ENCODE assay signal across 8 mouse cellular contexts in genomic region chr4:63021034-63021700, GRCm38 (mm10). TPM values are rescaled to one million over a fixed set of nuclear protein-coding genes. Genes with fewer than 3 reads are reported as not detected.
A peak's percentile ranks its signal among the peaks of the same experiment; 100 is the strongest.
DNase-seq lines count a peak whose midpoint lies in the region; ATAC-seq lines count a peak whose summit lies in the region.
"Had no signal": no experiment of that assay in that cellular context is flagged by ENCODE, and none has a peak within 500 bp of the region (broad histone marks: within the 10 kb centered on the region; RNA-seq: fewer than 3 reads in every experiment).

No protein-coding gene starts in this region.

- no peak overlapping the region for H3K4me3 ChIP-seq in liver, embryonic 16.5 days (ENCODE audit: low read depth, low read length)
- H3K4me3 ChIP-seq in embryonic facial prominence, embryonic 15.5 days (replicated peaks): no peak overlapping the region
- no peak overlapping the region for H3K4me3 ChIP-seq in heart, embryonic 16.5 days (ENCODE audit: low read length)
- no peak overlapping the region for H3K4me3 ChIP-seq in forebrain, embryonic 15.5 days

- H3K9ac ChIP-seq in liver, embryonic 16.5 days (ENCODE audit: low read depth, low read length): no peak overlapping the region
- no peak overlapping the region for H3K9ac ChIP-seq in embryonic facial prominence, embryonic 15.5 days
- no peak overlapping the region for H3K9ac ChIP-seq in heart, embryonic 16.5 days (ENCODE audit: low read length)
- H3K9ac ChIP-seq in forebrain, embryonic 15.5 days (replicated peaks): no peak overlapping the region

- H3K4me2 ChIP-seq in liver, embryonic 16.5 days (ENCODE audit: low read depth, low read length): no peak overlapping the region
- no peak overlapping the region for H3K4me2 ChIP-seq in embryonic facial prominence, embryonic 15.5 days (replicated peaks)
- no peak overlapping the region for H3K4me2 ChIP-seq in heart, embryonic 16.5 days (ENCODE audit: low read depth, low read length)
- no peak overlapping the region for H3K4me2 ChIP-seq in forebrain, embryonic 15.5 days (replicated peaks)

- H3K4me1 ChIP-seq in liver, embryonic 16.5 days (ENCODE audit: control insufficient read depth, low read depth, low read length): peaks cover 2% of the 10 kb centered on the region; the same call in 1 of the 2 replicates
- peaks cover 22% of the 10 kb centered on the region for H3K4me1 ChIP-seq in embryonic facial prominence, embryonic 15.5 days
- peaks cover 5% of the 10 kb centered on the region; the same call in 1 of the 2 replicates for H3K4me1 ChIP-seq in heart, embryonic 16.5 days (ENCODE audit: control insufficient read depth, insufficient read depth, low read length)
- no peaks in the 10 kb centered on the region for H3K4me1 ChIP-seq in forebrain, embryonic 15.5 days

- no peaks in the 10 kb centered on the region for H3K9me3 ChIP-seq in liver, embryonic 16.5 days (replicated peaks; ENCODE audit: control insufficient read depth, low read length)
- H3K9me3 ChIP-seq in embryonic facial prominence, embryonic 15.5 days (replicated peaks): no peaks in the 10 kb centered on the region
- no peaks in the 10 kb centered on the region; the same call in 1 of the 2 replicates for H3K9me3 ChIP-seq in heart, embryonic 16.5 days (replicated peaks; ENCODE audit: control insufficient read depth, low read length)
- H3K9me3 ChIP-seq in forebrain, embryonic 15.5 days: no peaks in the 10 kb centered on the region

- ATAC-seq in liver, embryonic 16.5 days (ENCODE audit: low read depth): peak; percentile 16; the same call in 1 of the 2 replicates
- ATAC-seq in embryonic facial prominence, embryonic 15.5 days (ENCODE audit: insufficient number of reproducible peaks, low FRiP score, low TSS enrichment, low read depth): no peak
- peak; percentile 69; the same call in 1 of the 2 replicates for ATAC-seq in heart, embryonic 16.5 days (replicated peaks; ENCODE audit: extremely low read depth, insufficient read depth, low FRiP score)
- ATAC-seq in forebrain, embryonic 15.5 days (replicated peaks): no peak

- no peaks in the 10 kb centered on the region for H3K36me3 ChIP-seq in liver, embryonic 16.5 days (ENCODE audit: control insufficient read depth, insufficient read depth)
- no peaks in the 10 kb centered on the region for H3K36me3 ChIP-seq in embryonic facial prominence, embryonic 15.5 days
- H3K36me3 ChIP-seq in heart, embryonic 16.5 days (ENCODE audit: control insufficient read depth, insufficient read depth): no peaks in the 10 kb centered on the region
- H3K36me3 ChIP-seq in forebrain, embryonic 15.5 days: no peaks in the 10 kb centered on the region

- no peaks in the 10 kb centered on the region for H3K27me3 ChIP-seq in liver, embryonic 16.5 days (ENCODE audit: control insufficient read depth, insufficient read depth, low read depth, low read length)
- H3K27me3 ChIP-seq in embryonic facial prominence, embryonic 15.5 days: no peaks in the 10 kb centered on the region
- H3K27me3 ChIP-seq in heart, embryonic 16.5 days (ENCODE audit: control insufficient read depth, insufficient read depth, low read length): no peaks in the 10 kb centered on the region
- no peaks in the 10 kb centered on the region for H3K27me3 ChIP-seq in forebrain, embryonic 15.5 days

- 52% methylated on average over 6 of the region's 6 CpGs for whole genome bisulfite sequencing in liver, embryonic 16.5 days (ENCODE audit: insufficient replicate concordance)
- 75% methylated on average over 6 of the region's 6 CpGs for WGBS in embryonic facial prominence, embryonic 15.5 days
- 47% methylated on average over 6 of the region's 6 CpGs for WGBS in heart, embryonic 16.5 days
- WGBS in forebrain, embryonic 15.5 days: 85% methylated on average over 6 of the region's 6 CpGs

- no peak for DNase-seq in liver
- DNase-seq in kidney, postnatal 25 days: peak; percentile 74 to 78
- no peak for DNase-seq in left cerebral cortex, adult 11 months (ENCODE audit: low spot score)
- DNase-seq: gastrocnemius, postnatal 10 days had no signal

- no peak overlapping the region for H3K27ac ChIP-seq in liver, embryonic 16.5 days (ENCODE audit: low read length)
- peak overlapping the region; percentile 22; the same call in 1 of the 2 replicates for H3K27ac ChIP-seq in embryonic facial prominence, embryonic 15.5 days (replicated peaks)
- H3K27ac ChIP-seq in heart, embryonic 16.5 days (ENCODE audit: low read length): peak overlapping the region; percentile 7; the same call in 1 of the 2 replicates
- no peak overlapping the region for H3K27ac ChIP-seq in forebrain, embryonic 15.5 days (replicated peaks)

RNA-seq across cellular contexts. Expression of gene Zfp618, which starts 55.8 kb away (rescaled TPM):
- 5.8 and 9.2 TPM in 2 replicates for polyA plus RNA-seq in liver, embryonic 16.5 days (2015; fragmentation: Nextera tagmentation; extraction: Ambion mirVana)
- 16.6 and 22.7 TPM in 2 replicates for polyA plus RNA-seq in embryonic facial prominence, embryonic 15.5 days (2015; fragmentation: Nextera tagmentation; extraction: Ambion mirVana)
- polyA plus RNA-seq in heart, embryonic 16.5 days (2015; fragmentation: Nextera tagmentation; extraction: Ambion mirVana): 7.7 and 12.5 TPM in 2 replicates
- 18.6 and 22.5 TPM in 2 replicates for polyA plus RNA-seq in forebrain, embryonic 15.5 days (2015; fragmentation: Nextera tagmentation; extraction: Ambion mirVana)

Comparison
In these comparisons a context has a peak if more than half of its experiments do, and no peak if none do; other contexts are left out.
1. ATAC-seq: peak in liver, embryonic 16.5 days (single experiment) and heart, embryonic 16.5 days (single experiment); none in embryonic facial prominence, embryonic 15.5 days (single experiment) and forebrain, embryonic 15.5 days (single experiment).
2. H3K27ac ChIP-seq: peak in embryonic facial prominence, embryonic 15.5 days (single experiment) and heart, embryonic 16.5 days (single experiment); none in liver, embryonic 16.5 days (single experiment) and forebrain, embryonic 15.5 days (single experiment).
3. DNase-seq: peak in kidney, postnatal 25 days (2 of 2); none in liver (single experiment) and left cerebral cortex, adult 11 months (single experiment).